Mouse (Mus musculus) cerebellum, adult 2 months (tissue): ENCODE measurements around the gene Gucd1. TPM values are rescaled to one million over a fixed set of nuclear protein-coding genes. Genes with fewer than 3 reads are reported as not detected.
"Not testable (repeated sequence)": the region's sequence is repeated elsewhere in the genome, so short reads cannot be mapped to it uniquely, and the experiment has no call there.

Experiments used
- DNase-seq, 2 experiments: peaks; one replicate each; pipeline ENCODE4 v3.0.0; 2021
- H3K27ac ChIP-seq: fragments of 200-500 bp; 2 replicates; pipeline ENCODE4 v1.5.1; 2012; ENCODE audit warnings: low read length, control low read depth, inconsistent platforms; ENCODE audit not compliant: insufficient read depth
- H3K27me3 ChIP-seq: fragments of 200-500 bp; 2 replicates; pipeline ENCODE4 v1.6.1; 2012; ENCODE audit warnings: inconsistent platforms, mild to moderate bottlenecking, low read length, moderate library complexity; ENCODE audit not compliant: control insufficient read depth, insufficient read depth
- H3K4me1 ChIP-seq: fragments of 200-500 bp; 2 replicates; pipeline ENCODE4 v1.6.1; 2011; ENCODE audit warnings: low read length; ENCODE audit not compliant: control insufficient read depth, insufficient read depth
- H3K4me3 ChIP-seq: fragments of 200-500 bp; replicated peaks from 2 replicates; pipeline ENCODE3; 2011; ENCODE audit warnings: mild to moderate bottlenecking, low read depth, low read length, control low read depth; ENCODE audit not compliant: insufficient read depth
- CTCF ChIP-seq: fragments of 200-500 bp; IDR thresholded peaks from 2 replicates; pipeline ENCODE4 v1.5.1; 2011; ENCODE audit warnings: low read depth, mild to moderate bottlenecking, control low read depth, low read length, moderate library complexity, borderline replicate concordance; ENCODE audit not compliant: insufficient read depth
- POLR2A ChIP-seq: fragments of 200-500 bp; IDR thresholded peaks from 2 replicates; pipeline ENCODE4 v1.6.1; 2011; ENCODE audit warnings: low read length, control low read depth, borderline replicate concordance; ENCODE audit not compliant: insufficient read depth
- WGBS: fragments of 180-500 bp; shearing (Covaris S2); methylation state at CpG from one replicate; pipeline ENCODE4 v1.1.7; 2018; 5-methylcytosine and 5-hydroxymethylcytosine counted together
- polyA plus RNA-seq: library from polyadenylated mRNA; depleted of rRNA; stranded (reverse); fragments of >200 nt; gene quantifications from 2 replicates; pipeline ENCODE4 v1.2.3, GENCODE M21; 2012; rRNA removed

The Gucd1 gene
- 20.7 and 21.5 TPM in 2 replicates for polyA plus RNA-seq

GRCm38 (mm10) chr10:75517758-75518143, at the start of gene Gucd1:
Gene Gucd1, minus strand, starts transcription at chr10:75517972.
- Histone ChIP-seq H3K27me3 (no peaks in the 10 kb centered on the region), H3K4me1 (peaks cover 5% of the 10 kb centered on the region; the same call in 1 of the 2 replicates), H3K4me3 (peak within 1 kb of the TSS; percentile 89), H3K27ac (peak within 1 kb of the TSS; percentile 91)
- WGBS = under 1% methylated on average over 20 of the region's 20 CpGs
- TF ChIP-seq POLR2A (peak; percentile 75), CTCF (no peak)
- DNase-seq = peak; percentile 97 to 99

- not testable (repeated sequence) for H3K4me3 ChIP-seq, DNase-seq, H3K4me1 ChIP-seq, H3K27me3 ChIP-seq, H3K27ac ChIP-seq
- WGBS = 86% methylated on average over 2 of the region's 2 CpGs
These were observed 49.0 kb upstream of the Gucd1 start for GRCm38 (mm10) chr10:75566765-75567164.

DNA sequence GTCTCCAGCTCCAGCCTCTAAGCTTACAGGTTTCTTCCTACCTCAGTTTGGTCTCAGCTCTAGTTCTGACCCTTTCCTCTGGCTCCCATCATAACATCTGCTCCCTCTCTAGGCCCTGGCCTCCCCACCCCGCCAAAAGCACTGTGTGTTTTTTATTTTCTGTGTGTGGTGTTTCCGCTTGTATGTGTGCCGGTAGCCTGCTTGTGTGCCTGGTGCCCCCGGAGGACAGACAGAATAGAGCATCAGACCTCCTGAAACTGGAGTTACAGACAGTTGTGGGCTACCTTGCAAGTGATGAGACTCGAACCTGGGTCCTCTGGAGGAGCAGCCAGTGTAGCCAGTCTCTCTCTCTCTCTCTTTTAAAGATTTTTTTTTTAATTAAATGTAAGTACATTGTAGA, 48.5 kb upstream of the Gucd1 start:
- Histone ChIP-seq H3K27ac (no peak overlapping the region), H3K4me1 (peaks cover 5% of the 10 kb centered on the region), H3K4me3 (no peak overlapping the region), H3K27me3 (no peaks in the 10 kb centered on the region)
- TF ChIP-seq CTCF (no peak), POLR2A (no peak)
- 80% methylated on average over 5 of the region's 5 CpGs for WGBS
- DNase-seq = no peak

DNA sequence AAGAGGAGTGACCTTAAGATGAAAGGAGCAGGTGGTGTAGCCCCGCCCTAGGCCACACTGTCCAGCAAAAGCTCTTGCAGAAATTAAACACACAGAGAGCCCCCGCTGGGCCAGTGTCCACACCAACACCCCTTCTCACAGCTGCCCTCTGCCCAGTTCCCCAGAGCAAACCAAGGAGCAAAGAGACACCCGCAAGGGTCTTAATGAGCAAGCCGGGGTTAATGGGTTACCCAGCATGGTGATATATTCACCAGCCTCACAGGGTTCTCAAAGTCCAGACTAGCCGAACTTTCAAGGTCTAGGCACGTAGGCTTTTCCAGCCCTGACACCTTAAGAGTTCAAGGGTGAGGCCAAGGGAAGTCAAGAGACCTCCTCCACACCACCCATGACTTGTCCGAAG, 48.1 kb upstream of the Gucd1 start:
- Histone ChIP-seq H3K4me3 (no peak overlapping the region), H3K27me3 (no peaks in the 10 kb centered on the region), H3K27ac (no peak overlapping the region), H3K4me1 (peaks cover 10% of the 10 kb centered on the region)
- WGBS = 87% methylated on average over 7 of the region's 7 CpGs
- TF ChIP-seq CTCF (no peak), POLR2A (no peak)
- DNase-seq = no peak

DNA sequence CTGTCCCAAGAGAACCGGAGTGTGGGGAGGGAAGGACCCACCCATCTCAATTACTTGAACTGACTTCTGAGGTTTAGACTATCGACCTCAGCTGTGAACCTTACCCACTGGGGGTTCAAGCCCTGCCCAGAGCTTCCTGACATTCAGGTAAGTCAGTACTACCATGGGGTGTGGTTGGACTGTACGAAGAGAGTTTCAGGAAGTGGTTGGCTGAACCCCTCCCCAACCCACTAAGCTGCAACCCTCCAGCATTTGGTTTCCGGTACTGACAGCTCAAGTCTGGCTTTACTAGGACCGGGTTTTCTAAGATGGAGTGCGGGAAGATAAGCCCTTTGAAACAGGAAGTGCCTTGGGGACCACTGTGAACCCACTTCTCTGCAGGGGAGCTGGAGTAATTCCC, 47.7 kb upstream of the Gucd1 start:
- peaks cover 14% of the 10 kb centered on the region for H3K4me1 ChIP-seq
- no peak overlapping the region for H3K4me3 ChIP-seq
- DNase-seq = no peak
- no peak overlapping the region for H3K27ac ChIP-seq
- 81% methylated on average over 6 of the region's 6 CpGs for WGBS
- no peak for TF ChIP-seq CTCF
- TF ChIP-seq POLR2A = no peak
- no peaks in the 10 kb centered on the region for H3K27me3 ChIP-seq

GRCm38 (mm10) chr10:75564687-75565265, 47.0 kb upstream of the Gucd1 start:
- 85% methylated on average over 12 of the region's 12 CpGs for WGBS
- Histone ChIP-seq H3K27ac (no peak overlapping the region), H3K27me3 (no peaks in the 10 kb centered on the region), H3K4me3 (no peak overlapping the region), H3K4me1 (peaks cover 16% of the 10 kb centered on the region)
- TF ChIP-seq CTCF (no peak), POLR2A (no peak)
- no peak for DNase-seq

DNA sequence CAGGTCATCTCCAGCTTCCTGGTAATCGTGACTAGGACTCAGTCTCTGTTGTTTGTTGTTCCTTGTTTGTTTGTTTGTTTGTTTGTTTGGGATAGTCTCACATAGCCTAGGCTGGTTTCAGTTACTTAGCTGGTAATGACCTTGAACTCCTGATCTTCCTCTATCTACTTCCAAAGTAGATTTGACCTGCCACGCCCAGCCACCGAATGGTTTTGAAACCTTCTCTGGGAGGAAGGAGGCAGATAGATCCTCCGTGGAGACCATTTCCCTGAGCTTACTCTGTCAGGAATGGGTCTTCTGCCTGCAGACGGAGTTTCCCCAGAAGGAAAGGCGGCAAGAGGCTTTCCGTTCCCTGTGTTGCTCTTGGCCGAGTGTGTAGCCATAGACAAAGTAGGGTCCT, 44.8 kb upstream of the Gucd1 start:
- Histone ChIP-seq H3K4me3 (no peak overlapping the region), H3K27ac (no peak overlapping the region), H3K27me3 (no peaks in the 10 kb centered on the region), H3K4me1 (peaks cover 23% of the 10 kb centered on the region)
- 97% methylated on average over 8 of the region's 8 CpGs for WGBS
- DNase-seq = no peak
- TF ChIP-seq CTCF (no peak), POLR2A (no peak)

DNA sequence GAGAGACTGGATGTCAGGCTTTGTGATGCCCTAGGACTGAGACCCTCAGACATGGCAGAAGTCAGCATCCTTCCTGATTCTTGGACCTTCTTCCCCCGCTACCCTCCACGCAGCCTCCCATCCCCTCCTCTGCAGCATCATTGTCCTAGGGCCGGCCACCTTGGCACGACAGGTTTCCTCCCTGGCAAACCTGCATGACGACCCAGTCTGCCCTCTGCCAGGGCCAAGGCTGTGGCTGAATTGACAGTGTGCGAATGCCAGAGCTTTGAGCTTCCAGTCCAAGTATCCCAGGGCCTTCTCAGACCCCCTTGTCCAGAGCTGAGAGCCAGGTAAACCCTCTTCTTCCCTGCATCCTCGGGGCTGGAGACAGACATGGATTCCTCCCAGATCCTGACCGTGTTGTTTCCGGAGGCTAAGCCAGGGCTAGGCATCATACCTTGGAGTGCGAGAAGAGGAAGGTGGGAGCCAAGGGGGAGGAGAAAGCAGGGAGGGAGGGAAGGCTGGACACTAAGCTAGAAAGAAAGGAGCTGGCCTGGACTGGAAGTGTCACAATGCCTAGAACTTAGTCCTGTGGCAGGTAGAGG, 43.4 kb upstream of the Gucd1 start, which contains the start of gene Ggt1:
TSS of gene Ggt1 (plus strand) at position 534 of the 584 bp plus-strand sequence.
- peak; percentile 38 to 46 for DNase-seq
- peak within 1 kb of the TSS; percentile 93 for H3K4me3 ChIP-seq
- H3K4me1 ChIP-seq = peaks cover 23% of the 10 kb centered on the region
- WGBS = 26% methylated on average over 10 of the region's 10 CpGs
- no peaks in the 10 kb centered on the region for H3K27me3 ChIP-seq
- no peak for TF ChIP-seq CTCF
- no peak for TF ChIP-seq POLR2A
- H3K27ac ChIP-seq = peak within 1 kb of the TSS; percentile 72

GRCm38 (mm10) chr10:75560549-75560899, 42.8 kb upstream of the Gucd1 start:
- no peak for DNase-seq
- Histone ChIP-seq H3K27me3 (no peaks in the 10 kb centered on the region), H3K4me1 (peaks cover 23% of the 10 kb centered on the region), H3K27ac (peak overlapping the region; percentile 72), H3K4me3 (peak overlapping the region; percentile 93)
- WGBS = 26% methylated on average over 6 of the region's 6 CpGs
- no peak for TF ChIP-seq CTCF
